Mouse (Mus musculus) spleen, adult 18-20 months (tissue): Measurements from ENCODE around the gene Neurl1b.

ENCODE experiments used
- DNase-seq, 2 experiments: peaks; one replicate each; pipeline ENCODE4 v3.0.0; 2022; ENCODE audit warnings: mixed read lengths in 2 of 2

Gene Neurl1b

GRCm38 (mm10) chr17:26452371-26452972 is 37.8 kb downstream of the Neurl1b start:
- peak in 1 of 2 experiments; percentile 32 for DNase-seq

GRCm38 (mm10) chr17:26457506-26457905 is 42.9 kb downstream of the Neurl1b start:
- DNase-seq, result no peak

GRCm38 (mm10) chr17:26458049-26458448 is 43.4 kb downstream of the Neurl1b start:
- DNase-seq, result no peak

GRCm38 (mm10) chr17:26462634-26463170 is 48.1 kb downstream of the Neurl1b start:
- peak; percentile 27 to 64 for DNase-seq

- no peak for DNase-seq
Observed at GRCm38 (mm10) chr17:26463432-26463831, 48.8 kb downstream of the Neurl1b start.

GRCm38 (mm10) chr17:26463984-26464383 is 49.4 kb downstream of the Neurl1b start:
- DNase-seq, result no peak

- no peak for DNase-seq
Observed at GRCm38 (mm10) chr17:26464481-26464880, 49.9 kb downstream of the Neurl1b start.

- peak in 1 of 2 experiments; percentile 17 for DNase-seq
Observed at GRCm38 (mm10) chr17:26464972-26465371, 50.3 kb downstream of the Neurl1b start.

GRCm38 (mm10) chr17:26466741-26467150 is 52.1 kb downstream of the Neurl1b start:
- peak; percentile 50 to 80 for DNase-seq

GRCm38 (mm10) chr17:26467619-26468018 is 53.0 kb downstream of the Neurl1b start:
- DNase-seq, result no peak

- DNase-seq, result no peak
Observed at GRCm38 (mm10) chr17:26468102-26468894, 53.7 kb downstream of the Neurl1b start.

GRCm38 (mm10) chr17:26476871-26477270 is 62.2 kb downstream of the Neurl1b start:
- no peak for DNase-seq

- DNase-seq, result no peak
Observed at GRCm38 (mm10) chr17:26478672-26479071, 64.0 kb downstream of the Neurl1b start.

- DNase-seq, result no peak
Observed at GRCm38 (mm10) chr17:26479619-26480018, 65.0 kb downstream of the Neurl1b start.

GRCm38 (mm10) chr17:26480956-26481355 is 66.3 kb downstream of the Neurl1b start:
- DNase-seq, result no peak

GRCm38 (mm10) chr17:26484626-26485421 is 70.2 kb downstream of the Neurl1b start:
- no peak for DNase-seq

GRCm38 (mm10) chr17:26487266-26487665 is 72.6 kb downstream of the Neurl1b start:
- DNase-seq, result no peak

- no peak for DNase-seq
Observed at GRCm38 (mm10) chr17:26487917-26488316, 73.3 kb downstream of the Neurl1b start.

- DNase-seq, result no peak
Observed at GRCm38 (mm10) chr17:26488711-26489403, 74.2 kb downstream of the Neurl1b start.

GRCm38 (mm10) chr17:26490072-26490471 is 75.4 kb downstream of the Neurl1b start:
- no peak for DNase-seq

GRCm38 (mm10) chr17:26490910-26491309 is 76.3 kb downstream of the Neurl1b start:
- no peak for DNase-seq

- no peak for DNase-seq
Observed at GRCm38 (mm10) chr17:26492246-26492645, 77.6 kb downstream of the Neurl1b start.
